ENCODE assay signal across 1 mouse cellular context in the genomic region with DNA sequence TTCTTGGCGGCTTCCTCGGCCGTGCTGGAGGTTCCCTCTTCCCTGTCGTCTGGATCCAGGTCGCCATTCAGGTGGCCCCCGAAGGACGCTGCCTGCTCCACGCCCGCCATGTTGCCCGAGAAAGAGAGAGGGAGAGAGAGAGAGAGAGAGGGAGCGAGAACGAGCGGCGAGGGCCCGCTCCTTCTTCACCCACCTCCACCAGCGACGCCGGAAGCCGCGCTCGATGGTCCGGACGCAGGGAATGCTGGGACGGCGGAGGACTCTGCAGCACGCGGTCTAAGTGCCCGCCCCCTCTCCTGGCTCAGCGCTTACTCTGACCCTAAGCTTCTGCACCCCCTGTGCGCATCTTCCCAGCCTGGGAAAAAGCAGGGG.
TF ChIP-seq lines count a peak whose summit lies in the region.

No protein-coding gene starts in this region.

TF ChIP-seq in MEL, 35 proteins besides CTCF, POLR2A, EP300 and RAD21 (continued from another document):
- TF ChIP-seq MAFK (IDR thresholded peaks at IDR 0.05; ENCODE audit: borderline replicate concordance, low read depth, low read length) (no peak), POLR2AphosphoS5 (IDR thresholded peaks at IDR 0.05; ENCODE audit: borderline replicate concordance, low read depth, low read length) (no peak), UBTF (IDR thresholded peaks at IDR 0.05; ENCODE audit: borderline replicate concordance, insufficient read depth, low read depth, low read length) (no peak), ZNF384 (IDR thresholded peaks at IDR 0.05; ENCODE audit: low read depth, low read length) (no peak; the same call in 1 of the 2 replicates), SIN3A (IDR thresholded peaks at IDR 0.05; ENCODE audit: low read length) (peak; percentile 80), ZC3H11A (IDR thresholded peaks at IDR 0.05; ENCODE audit: low read depth, low read length) (no peak), JUND (IDR thresholded peaks at IDR 0.05; ENCODE audit: low read depth, low read length) (no peak), SMC3 (IDR thresholded peaks at IDR 0.05; ENCODE audit: low read depth, low read length) (no peak), MXI1 (IDR thresholded peaks at IDR 0.05; ENCODE audit: low read depth, low read length) (peak; percentile 88), CHD1 (IDR thresholded peaks at IDR 0.05; ENCODE audit: low read depth, low read length) (no peak), TAL1 (IDR thresholded peaks at IDR 0.05; ENCODE audit: low read length) (no peak), NRF1 (IDR thresholded peaks at IDR 0.05; ENCODE audit: insufficient read depth, low read depth, low read length, poor library complexity, severe bottlenecking) (0 out of 2 replicates have a peak, but pooled peaks have one; percentile 31), MYC (IDR thresholded peaks at IDR 0.05; ENCODE audit: low read depth, low read length) (peak; percentile 96)
